Mouse (Mus musculus): ENCODE results near the gene Zfand2b. TPM values are rescaled to one million over a fixed set of nuclear protein-coding genes. Genes with fewer than 3 reads are reported as not detected.

Zfand2b gene
- polyA plus RNA-seq, 1 experiment from 2014 or later = 38.3 TPM

GRCm38 (mm10) chr1:75136730-75137129 is 31.7 kb upstream of the Zfand2b start:
- no peaks in the 10 kb centered on the region for H3K9me3 ChIP-seq (ENCODE audit: control insufficient read depth, low read length)
- no peaks in the 10 kb centered on the region for H3K27me3 ChIP-seq (ENCODE audit: control insufficient read depth, insufficient read depth, low read length)
- no peak overlapping the region for H3K9ac ChIP-seq (ENCODE audit: low read length)
- H3K36me3 ChIP-seq (ENCODE audit: control insufficient read depth, insufficient read depth, low read length) = peaks cover 7% of the 10 kb centered on the region; the same call in 1 of the 2 replicates
- ATAC-seq (ENCODE audit: insufficient read depth, low FRiP score, low TSS enrichment) (no peak), DNase-seq (ENCODE audit: low spot score) (no peak)
- H3K4me3 ChIP-seq (ENCODE audit: low read depth, low read length) = no peak overlapping the region
- no peak overlapping the region for H3K4me2 ChIP-seq (ENCODE audit: low read depth)
- H3K4me1 ChIP-seq (ENCODE audit: control insufficient read depth, insufficient read depth, low read length) = peaks cover 12% of the 10 kb centered on the region; the same call in 1 of the 2 replicates
- 69% methylated on average over 3 of the region's 3 CpGs for WGBS
- no peak overlapping the region for H3K27ac ChIP-seq (ENCODE audit: low read depth, low read length)

- no peak overlapping the region for H3K4me3 ChIP-seq (ENCODE audit: low read depth, low read length)
- ATAC-seq (ENCODE audit: insufficient read depth, low FRiP score, low TSS enrichment) (no peak), DNase-seq (ENCODE audit: low spot score) (no peak)
- H3K27me3 ChIP-seq (ENCODE audit: control insufficient read depth, insufficient read depth, low read length) = no peaks in the 10 kb centered on the region
- no peaks in the 10 kb centered on the region for H3K9me3 ChIP-seq (ENCODE audit: control insufficient read depth, low read length)
- H3K36me3 ChIP-seq (ENCODE audit: control insufficient read depth, insufficient read depth, low read length) = peaks cover 7% of the 10 kb centered on the region; the same call in 1 of the 2 replicates
- H3K4me1 ChIP-seq (ENCODE audit: control insufficient read depth, insufficient read depth, low read length) = peaks cover 12% of the 10 kb centered on the region; the same call in 1 of the 2 replicates
- H3K27ac ChIP-seq (ENCODE audit: low read depth, low read length) = no peak overlapping the region
- no peak overlapping the region for H3K4me2 ChIP-seq (ENCODE audit: low read depth)
- 95% methylated on average over 2 of the region's 2 CpGs for WGBS
- no peak overlapping the region for H3K9ac ChIP-seq (ENCODE audit: low read length)
Measured at GRCm38 (mm10) chr1:75138448-75138847, 30.0 kb upstream of the Zfand2b start.

- Histone ChIP-seq H3K4me3 (ENCODE audit: low read depth, low read length) (peak overlapping the region; percentile 86), H3K36me3 (ENCODE audit: control insufficient read depth, insufficient read depth, low read length) (peaks cover 9% of the 10 kb centered on the region; the same call in 1 of the 2 replicates), H3K27ac (ENCODE audit: low read depth, low read length) (no peak overlapping the region), H3K9me3 (ENCODE audit: control insufficient read depth, low read length) (no peaks in the 10 kb centered on the region), H3K27me3 (ENCODE audit: control insufficient read depth, insufficient read depth, low read length) (no peaks in the 10 kb centered on the region), H3K9ac (ENCODE audit: low read length) (peak overlapping the region; percentile 92), H3K4me2 (ENCODE audit: low read depth) (peak overlapping the region; percentile 98), H3K4me1 (ENCODE audit: control insufficient read depth, insufficient read depth, low read length) (peaks cover 16% of the 10 kb centered on the region; the same call in 1 of the 2 replicates)
- WGBS = 64% methylated on average over 4 of the region's 4 CpGs
- no peak for DNase-seq (ENCODE audit: low spot score)
- ATAC-seq (ENCODE audit: insufficient read depth, low FRiP score, low TSS enrichment) = no peak
Measured at GRCm38 (mm10) chr1:75140601-75141190, 27.8 kb upstream of the Zfand2b start.

GRCm38 (mm10) chr1:75141486-75142190 is 26.8 kb upstream of the Zfand2b start:
- DNase-seq (ENCODE audit: low spot score) (peak; percentile 60), ATAC-seq (ENCODE audit: insufficient read depth, low FRiP score, low TSS enrichment) (no peak)
- peak overlapping the region; percentile 64; the same call in 1 of the 2 replicates for H3K27ac ChIP-seq (ENCODE audit: low read depth, low read length)
- no peaks in the 10 kb centered on the region for H3K9me3 ChIP-seq (ENCODE audit: control insufficient read depth, low read length)
- H3K4me2 ChIP-seq (ENCODE audit: low read depth) = peak overlapping the region; percentile 98
- peak overlapping the region; percentile 86 for H3K4me3 ChIP-seq (ENCODE audit: low read depth, low read length)
- peak overlapping the region; percentile 92 for H3K9ac ChIP-seq (ENCODE audit: low read length)
- under 1% methylated on average over 53 of the region's 53 CpGs for WGBS
- H3K36me3 ChIP-seq (ENCODE audit: control insufficient read depth, insufficient read depth, low read length) = peaks cover 11% of the 10 kb centered on the region
- H3K4me1 ChIP-seq (ENCODE audit: control insufficient read depth, insufficient read depth, low read length) = peaks cover 16% of the 10 kb centered on the region; the same call in 1 of the 2 replicates
- no peaks in the 10 kb centered on the region for H3K27me3 ChIP-seq (ENCODE audit: control insufficient read depth, insufficient read depth, low read length)

- H3K4me1 ChIP-seq (ENCODE audit: control insufficient read depth, insufficient read depth, low read length) = peaks cover 16% of the 10 kb centered on the region; the same call in 1 of the 2 replicates
- peak within 1 kb of the TSS; percentile 98 for H3K4me2 ChIP-seq (ENCODE audit: low read depth)
- peak; percentile 97 for DNase-seq (ENCODE audit: low spot score)
- under 1% methylated on average over 77 of the region's 91 CpGs for WGBS
- peak within 1 kb of the TSS; percentile 96 for H3K27ac ChIP-seq (ENCODE audit: low read depth, low read length)
- no peaks in the 10 kb centered on the region for H3K27me3 ChIP-seq (ENCODE audit: control insufficient read depth, insufficient read depth, low read length)
- peak within 1 kb of the TSS; percentile 86 for H3K4me3 ChIP-seq (ENCODE audit: low read depth, low read length)
- peaks cover 14% of the 10 kb centered on the region for H3K36me3 ChIP-seq (ENCODE audit: control insufficient read depth, insufficient read depth, low read length)
- peak; percentile 89 for ATAC-seq (ENCODE audit: insufficient read depth, low FRiP score, low TSS enrichment)
- H3K9me3 ChIP-seq (ENCODE audit: control insufficient read depth, low read length) = no peaks in the 10 kb centered on the region
- H3K9ac ChIP-seq (ENCODE audit: low read length) = peak within 1 kb of the TSS; percentile 92
Measured at GRCm38 (mm10) chr1:75142301-75143261, 25.9 kb upstream of the Zfand2b start, which contains the start of the genes Cnppd1 and Retreg2. TSS of gene Cnppd1 (minus strand) at chr1:75142711. TSS of gene Retreg2 (plus strand) at chr1:75142778.

GRCm38 (mm10) chr1:75145589-75145988 is 22.9 kb upstream of the Zfand2b start:
- ATAC-seq (ENCODE audit: insufficient read depth, low FRiP score, low TSS enrichment) (no peak), DNase-seq (ENCODE audit: low spot score) (no peak)
- Histone ChIP-seq H3K27me3 (ENCODE audit: control insufficient read depth, insufficient read depth, low read length) (no peaks in the 10 kb centered on the region), H3K27ac (ENCODE audit: low read depth, low read length) (no peak overlapping the region), H3K4me2 (ENCODE audit: low read depth) (no peak overlapping the region), H3K36me3 (ENCODE audit: control insufficient read depth, insufficient read depth, low read length) (peaks cover 10% of the 10 kb centered on the region), H3K9me3 (ENCODE audit: control insufficient read depth, low read length) (no peaks in the 10 kb centered on the region), H3K4me3 (ENCODE audit: low read depth, low read length) (no peak overlapping the region), H3K9ac (ENCODE audit: low read length) (no peak overlapping the region), H3K4me1 (ENCODE audit: control insufficient read depth, insufficient read depth, low read length) (peaks cover 11% of the 10 kb centered on the region; the same call in 1 of the 2 replicates)
- 91% methylated on average over 3 of the region's 3 CpGs for WGBS

- DNase-seq (ENCODE audit: low spot score) (no peak), ATAC-seq (ENCODE audit: insufficient read depth, low FRiP score, low TSS enrichment) (no peak)
- WGBS = 85% methylated on average over 7 of the region's 7 CpGs
- no peaks in the 10 kb centered on the region for H3K9me3 ChIP-seq (ENCODE audit: control insufficient read depth, low read length)
- H3K4me2 ChIP-seq (ENCODE audit: low read depth) = no peak overlapping the region
- no peak overlapping the region for H3K27ac ChIP-seq (ENCODE audit: low read depth, low read length)
- no peaks in the 10 kb centered on the region for H3K27me3 ChIP-seq (ENCODE audit: control insufficient read depth, insufficient read depth, low read length)
- H3K9ac ChIP-seq (ENCODE audit: low read length) = no peak overlapping the region
- no peak overlapping the region for H3K4me3 ChIP-seq (ENCODE audit: low read depth, low read length)
- H3K4me1 ChIP-seq (ENCODE audit: control insufficient read depth, insufficient read depth, low read length) = peaks cover 4% of the 10 kb centered on the region; the same call in 1 of the 2 replicates
- H3K36me3 ChIP-seq (ENCODE audit: control insufficient read depth, insufficient read depth, low read length) = peaks cover 10% of the 10 kb centered on the region
Measured at GRCm38 (mm10) chr1:75147411-75148135, 20.9 kb upstream of the Zfand2b start.

GRCm38 (mm10) chr1:75148727-75149126 is 19.7 kb upstream of the Zfand2b start:
- 90% methylated on average over 4 of the region's 4 CpGs for WGBS
- Histone ChIP-seq H3K9ac (ENCODE audit: low read length) (no peak overlapping the region), H3K27ac (ENCODE audit: low read depth, low read length) (no peak overlapping the region), H3K36me3 (ENCODE audit: control insufficient read depth, insufficient read depth, low read length) (peaks cover 10% of the 10 kb centered on the region), H3K9me3 (ENCODE audit: control insufficient read depth, low read length) (no peaks in the 10 kb centered on the region), H3K27me3 (ENCODE audit: control insufficient read depth, insufficient read depth, low read length) (no peaks in the 10 kb centered on the region), H3K4me2 (ENCODE audit: low read depth) (no peak overlapping the region), H3K4me3 (ENCODE audit: low read depth, low read length) (no peak overlapping the region), H3K4me1 (ENCODE audit: control insufficient read depth, insufficient read depth, low read length) (peaks cover 2% of the 10 kb centered on the region; the same call in 1 of the 2 replicates)
- DNase-seq (ENCODE audit: low spot score) (no peak), ATAC-seq (ENCODE audit: insufficient read depth, low FRiP score, low TSS enrichment) (no peak)
